Mouse (Mus musculus) megakaryocyte-erythroid progenitor cell, adult 5-6 weeks (primary cell): ENCODE results near the gene Glyat. TPM values are rescaled to one million over a fixed set of nuclear protein-coding genes. Genes with fewer than 3 reads are reported as not detected.

Experiments
- ATAC-seq: replicated peaks from 2 replicates; pipeline ENCODE4 v1.8.0; 2016; ENCODE audit warnings: mild to moderate bottlenecking, inconsistent platforms; ENCODE audit not compliant: severe bottlenecking, poor library complexity, low FRiP score, low TSS enrichment
- total RNA-seq, 2 experiments: library from RNA; stranded (forward) in 1 of 2; stranded (reverse) in 1 of 2; fragments of 200-1000, 215-1000 nt in 1 of 2; fragments of >200 nt in 1 of 2; fragmentation: Nextera tagmentation in 1 of 2; gene quantifications; 2 replicates each; pipeline ENCODE4 v1.2.3; 2014 to 2017

The Glyat gene
- total RNA-seq, 2 experiments from 2014 or later: not detected

GRCm38 (mm10) chr19:12671051-12671450 lies 37.9 kb downstream of the Glyat start:
- ATAC-seq: no peak

GRCm38 (mm10) chr19:12677812-12678211 lies 44.7 kb downstream of the Glyat start, which contains the start of gene Olfr1443:
TSS of gene Olfr1443 (plus strand) at chr19:12678112.
- no peak for ATAC-seq

- ATAC-seq: no peak
Observed at GRCm38 (mm10) chr19:12684638-12685037, 51.5 kb downstream of the Glyat start.

- ATAC-seq: no peak
Observed at GRCm38 (mm10) chr19:12685231-12685630, 52.1 kb downstream of the Glyat start.

GRCm38 (mm10) chr19:12695590-12695989 lies 62.5 kb downstream of the Glyat start, which contains the start of gene Keg1:
TSS of gene Keg1 (plus strand) at chr19:12695786.
- ATAC-seq: no peak

GRCm38 (mm10) chr19:12696221-12696620 lies 63.1 kb downstream of the Glyat start:
- no peak for ATAC-seq

Other genes starting within 250 kb of the Glyat start
- not detected in 2 replicates for gene Olfr1440, start 246.0 kb upstream of the Glyat start, total RNA-seq (2014; fragmentation: Nextera tagmentation)
- gene Olfr1440, start 246.0 kb upstream of the Glyat start, total RNA-seq (2017): not detected in 2 replicates
- not detected in 2 replicates for gene Olfr1441, start 215.9 kb upstream of the Glyat start, total RNA-seq (2014; fragmentation: Nextera tagmentation)
- not detected in 2 replicates for gene Olfr1441, start 215.9 kb upstream of the Glyat start, total RNA-seq (2017)
- gene Pfpl, start 205.4 kb upstream of the Glyat start, total RNA-seq (2014; fragmentation: Nextera tagmentation): not detected in 2 replicates
- gene Pfpl, start 205.4 kb upstream of the Glyat start, total RNA-seq (2017): not detected in 2 replicates
- gene Mpeg1, start 172.5 kb upstream of the Glyat start, total RNA-seq (2014; fragmentation: Nextera tagmentation): 1.4 and 2.4 TPM in 2 replicates
- gene Mpeg1, start 172.5 kb upstream of the Glyat start, total RNA-seq (2017): 2.6 and 5.4 TPM in 2 replicates
- gene Dtx4, start 131.9 kb upstream of the Glyat start, total RNA-seq (2014; fragmentation: Nextera tagmentation): 0.77 TPM in 1 of 2 replicates, not detected in the other
- 0.46 TPM in 1 of 2 replicates, not detected in the other for gene Dtx4, start 131.9 kb upstream of the Glyat start, total RNA-seq (2017)
- gene Fam111a, start 87.6 kb upstream of the Glyat start, total RNA-seq (2014; fragmentation: Nextera tagmentation): 52.2 and 72.8 TPM in 2 replicates
- 118 and 128 TPM in 2 replicates for gene Fam111a, start 87.6 kb upstream of the Glyat start, total RNA-seq (2017)
- not detected in 2 replicates for gene Gm4952, start 33.3 kb upstream of the Glyat start, total RNA-seq (2014; fragmentation: Nextera tagmentation)
- not detected in 2 replicates for gene Gm4952, start 33.3 kb upstream of the Glyat start, total RNA-seq (2017)
- not detected in 2 replicates for gene Olfr1442, start 37.1 kb downstream of the Glyat start, total RNA-seq (2014; fragmentation: Nextera tagmentation)
- not detected in 2 replicates for gene Olfr1442, start 37.1 kb downstream of the Glyat start, total RNA-seq (2017)
- not detected in 2 replicates for gene Olfr1443, start 44.8 kb downstream of the Glyat start, total RNA-seq (2014; fragmentation: Nextera tagmentation)
- not detected in 2 replicates for gene Olfr1443, start 44.8 kb downstream of the Glyat start, total RNA-seq (2017)
- not detected in 2 replicates for gene Keg1, start 62.5 kb downstream of the Glyat start, total RNA-seq (2014; fragmentation: Nextera tagmentation)
- not detected in 2 replicates for gene Keg1, start 62.5 kb downstream of the Glyat start, total RNA-seq (2017)
- gene Cntf, start 132.3 kb downstream of the Glyat start, total RNA-seq (2014; fragmentation: Nextera tagmentation): 7.3 and 13.5 TPM in 2 replicates
- 1.3 and 2.1 TPM in 2 replicates for gene Cntf, start 132.3 kb downstream of the Glyat start, total RNA-seq (2017)
- 62.4 and 66.6 TPM in 2 replicates for gene Zfp91, start 162.8 kb downstream of the Glyat start, total RNA-seq (2014; fragmentation: Nextera tagmentation)
- 105 and 123 TPM in 2 replicates for gene Zfp91, start 162.8 kb downstream of the Glyat start, total RNA-seq (2017)
- gene Lpxn, start 162.9 kb downstream of the Glyat start, total RNA-seq (2014; fragmentation: Nextera tagmentation): 0.50 and 0.64 TPM in 2 replicates
- 0.80 and 3.6 TPM in 2 replicates for gene Lpxn, start 162.9 kb downstream of the Glyat start, total RNA-seq (2017)
- gene Gm5244, start 213.4 kb downstream of the Glyat start, total RNA-seq (2014; fragmentation: Nextera tagmentation): not detected in 2 replicates
- gene Gm5244, start 213.4 kb downstream of the Glyat start, total RNA-seq (2017): not detected in 2 replicates
- not detected in 2 replicates for gene Olfr1444, start 224.0 kb downstream of the Glyat start, total RNA-seq (2014; fragmentation: Nextera tagmentation)
- gene Olfr1444, start 224.0 kb downstream of the Glyat start, total RNA-seq (2017): not detected in 2 replicates